Mouse (Mus musculus) bone marrow macrophage, adult 2 months (primary cell): ENCODE measurements around the gene Iba57.

Experiments
- CTCF ChIP-seq: IDR thresholded peaks from 2 replicates; pipeline ENCODE4 v1.5.1; 2012; ENCODE audit warnings: low read depth, mild to moderate bottlenecking, low read length, moderate library complexity
- POLR2A ChIP-seq: IDR thresholded peaks from 2 replicates; pipeline ENCODE4 v1.6.1; 2012; ENCODE audit warnings: mild to moderate bottlenecking, low read depth, low read length, borderline replicate concordance

- TF ChIP-seq CTCF (no peak), POLR2A (no peak)
These were observed 10.8 kb upstream of the Iba57 start for GRCm38 (mm10) chr11:59174189-59174838.
